Mouse (Mus musculus) lung, postnatal 0 days (tissue): ENCODE measurements around the gene Rora. TPM values are rescaled to one million over a fixed set of nuclear protein-coding genes. Genes with fewer than 3 reads are reported as not detected.

Experiments used
- ATAC-seq: fragments of 200-750 bp; cut with Nextera tagmentation; 2 replicates; pipeline ENCODE4 v1.8.0; 2017; ENCODE audit warnings: moderate library complexity
- DNase-seq: peaks from one replicate; pipeline ENCODE4 v3.0.0-alpha.2; 2016; ENCODE audit warnings: low spot score
- H3K27ac ChIP-seq: fragments of 300-500 bp; sonication (generic); 2 replicates; pipeline ENCODE4 v1.5.1; 2014; ENCODE audit warnings: antibody characterized with exemption, mild to moderate bottlenecking, low read length, mixed read lengths
- H3K27me3 ChIP-seq: fragments of 300-500 bp; sonication (generic); replicated peaks from 2 replicates; pipeline ENCODE4 v1.6.1; 2014; ENCODE audit warnings: low read length, mixed read lengths; ENCODE audit not compliant: insufficient read depth
- H3K36me3 ChIP-seq: fragments of 300-500 bp; sonication (generic); 2 replicates; pipeline ENCODE4 v1.6.1; 2014; ENCODE audit warnings: low read length, mixed read lengths; ENCODE audit not compliant: insufficient read depth
- H3K4me1 ChIP-seq: fragments of 300-500 bp; sonication (generic); 2 replicates; pipeline ENCODE4 v1.6.1; 2014; ENCODE audit warnings: antibody characterized with exemption, low read depth, low read length, mixed read lengths; ENCODE audit not compliant: insufficient read depth
- H3K4me2 ChIP-seq: fragments of 300-500 bp; sonication (generic); replicated peaks from 2 replicates; pipeline ENCODE4 v1.6.1; 2014; ENCODE audit warnings: low read depth, mild to moderate bottlenecking, low read length, moderate library complexity, mixed read lengths
- H3K4me3 ChIP-seq: fragments of 300-500 bp; sonication (generic); 2 replicates; pipeline ENCODE4 v1.5.1; 2014; ENCODE audit warnings: low read depth, low read length
- H3K9ac ChIP-seq: fragments of 300-500 bp; sonication (generic); replicated peaks from 2 replicates; pipeline ENCODE4 v1.6.1; 2014; ENCODE audit warnings: low read depth, mild to moderate bottlenecking
- H3K9me3 ChIP-seq: fragments of 300-500 bp; sonication (generic); 2 replicates; pipeline ENCODE4 v1.6.1; 2016; ENCODE audit warnings: low read length, mixed read lengths
- CTCF ChIP-seq: IDR thresholded peaks from 2 replicates; pipeline ENCODE4 v1.5.1; 2016; ENCODE audit warnings: antibody characterized with exemption, mild to moderate bottlenecking
- EP300 ChIP-seq: IDR thresholded peaks from 2 replicates; pipeline ENCODE4 v1.6.1; 2016; ENCODE audit warnings: antibody characterized with exemption, mild to moderate bottlenecking, control low read depth
- WGBS: fragments of 180-500 bp; shearing (Covaris S2); extraction: QIAGEN DNeasy Blood & Tissue Kit; methylation state at CpG from one replicate; pipeline ENCODE4 v1.1.7; 2014; 5-methylcytosine and 5-hydroxymethylcytosine counted together
- polyA plus RNA-seq: library from polyadenylated mRNA; unstranded; fragments of >200 nt; fragmentation: Nextera tagmentation; extraction: Ambion mirVana; gene quantifications from 2 replicates; pipeline ENCODE4 v1.2.1, GENCODE M21; 2015

The Rora gene
- polyA plus RNA-seq, 1 experiment from 2014 or later = 18.8 TPM

DNA sequence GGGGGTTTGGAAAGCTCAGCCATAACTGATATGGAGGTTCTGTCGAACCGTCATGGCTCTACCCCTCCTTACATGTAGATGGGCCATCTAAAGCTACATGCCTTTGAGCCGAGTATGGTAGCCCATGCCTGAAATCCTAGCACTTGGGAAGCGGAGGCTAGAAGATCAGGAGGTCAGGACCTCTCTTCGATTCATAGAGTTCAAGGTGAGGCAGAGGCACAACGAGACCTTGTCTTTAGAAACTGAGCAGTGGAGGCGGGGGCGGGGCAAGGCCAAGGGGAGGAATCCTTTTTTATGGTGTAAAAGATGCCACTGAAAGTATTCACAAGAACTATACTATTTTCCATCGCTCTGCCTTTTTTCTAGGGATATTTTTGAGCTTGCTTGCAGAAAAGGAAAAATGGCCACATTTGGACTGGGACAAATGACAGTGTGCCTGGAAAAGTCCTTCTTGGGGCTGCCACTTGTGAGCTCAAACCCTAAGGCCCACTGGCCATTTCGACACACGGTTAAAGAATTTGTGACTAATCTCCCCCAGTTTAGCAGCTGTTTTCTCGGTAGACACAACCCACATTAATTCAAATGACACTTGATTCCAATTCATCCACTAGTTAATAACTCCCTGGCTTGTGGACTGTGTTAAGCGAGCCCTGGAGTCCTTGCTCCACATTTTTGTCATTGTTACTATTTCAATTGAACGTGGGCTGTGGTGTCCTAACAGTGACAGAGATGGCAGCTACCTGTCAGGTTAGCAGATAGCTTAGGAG lies 679.4 kb downstream of the Rora start:
- Histone ChIP-seq H3K4me2 (no peak overlapping the region), H3K27ac (no peak overlapping the region), H3K9ac (no peak overlapping the region), H3K4me1 (peaks cover 6% of the 10 kb centered on the region; the same call in 1 of the 2 replicates), H3K27me3 (no peaks in the 10 kb centered on the region), H3K9me3 (no peaks in the 10 kb centered on the region), H3K4me3 (no peak overlapping the region), H3K36me3 (no peaks in the 10 kb centered on the region)
- 76% methylated on average over 14 of the region's 14 CpGs for WGBS
- ATAC-seq (no peak), DNase-seq (no peak)
- no peak for TF ChIP-seq EP300

DNA sequence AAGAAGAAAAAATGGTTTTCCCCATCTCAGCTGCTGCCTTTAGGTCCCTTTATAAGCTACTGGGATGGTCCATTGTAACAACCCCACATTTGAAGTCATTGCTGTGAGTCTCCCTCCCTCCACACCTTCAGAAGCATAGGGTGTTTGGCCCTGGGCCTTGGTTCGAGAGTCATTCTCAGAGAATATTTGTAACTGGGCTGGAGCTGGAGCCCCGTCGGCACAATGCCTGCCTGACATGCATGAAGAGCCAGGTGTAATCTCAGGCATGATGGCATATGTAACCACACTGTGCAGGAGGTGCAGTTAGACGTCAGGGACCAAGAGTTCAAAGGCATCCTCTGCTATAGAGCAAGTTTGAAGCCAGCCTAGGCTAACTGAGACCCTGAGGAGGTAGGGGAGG lies 680.1 kb downstream of the Rora start:
- Histone ChIP-seq H3K27me3 (no peaks in the 10 kb centered on the region), H3K4me2 (no peak overlapping the region), H3K9ac (no peak overlapping the region), H3K9me3 (no peaks in the 10 kb centered on the region), H3K4me1 (peaks cover 6% of the 10 kb centered on the region; the same call in 1 of the 2 replicates), H3K4me3 (no peak overlapping the region), H3K27ac (no peak overlapping the region), H3K36me3 (no peaks in the 10 kb centered on the region)
- DNase-seq = no peak
- 68% methylated on average over 4 of the region's 4 CpGs for WGBS
- TF ChIP-seq CTCF (no peak), EP300 (no peak)
- ATAC-seq = no peak

DNA sequence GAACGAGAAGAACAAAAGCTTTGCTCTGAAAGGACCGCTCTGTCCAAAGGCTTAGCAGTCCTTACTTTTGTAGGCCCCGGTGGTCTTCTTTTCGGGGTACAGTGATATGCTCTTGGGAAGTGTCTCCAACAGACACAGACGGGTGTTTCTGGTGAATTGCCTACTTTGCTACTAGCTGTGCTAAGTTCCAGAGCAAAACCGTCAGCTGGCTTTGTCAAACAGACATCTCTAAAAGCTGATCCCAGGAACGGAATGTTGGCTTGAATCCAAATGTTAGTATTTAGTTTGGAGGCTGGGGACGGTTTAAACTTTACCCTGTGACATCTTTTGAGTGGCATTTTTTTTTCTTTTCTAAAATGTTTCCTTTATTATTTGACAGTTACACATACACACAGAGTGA lies 680.5 kb downstream of the Rora start:
- WGBS = 34% methylated on average over 8 of the region's 8 CpGs
- no peak overlapping the region for H3K4me2 ChIP-seq
- TF ChIP-seq EP300 = 0 out of 2 replicates have a peak, but pooled peaks have one; percentile 9
- TF ChIP-seq CTCF = no peak
- H3K27me3 ChIP-seq = no peaks in the 10 kb centered on the region
- DNase-seq (peak; percentile 78), ATAC-seq (no peak)
- H3K9me3 ChIP-seq = no peaks in the 10 kb centered on the region
- no peak overlapping the region for H3K9ac ChIP-seq
- no peaks in the 10 kb centered on the region for H3K36me3 ChIP-seq
- no peak overlapping the region for H3K27ac ChIP-seq
- H3K4me3 ChIP-seq = no peak overlapping the region
- peaks cover 6% of the 10 kb centered on the region; the same call in 1 of the 2 replicates for H3K4me1 ChIP-seq

DNA sequence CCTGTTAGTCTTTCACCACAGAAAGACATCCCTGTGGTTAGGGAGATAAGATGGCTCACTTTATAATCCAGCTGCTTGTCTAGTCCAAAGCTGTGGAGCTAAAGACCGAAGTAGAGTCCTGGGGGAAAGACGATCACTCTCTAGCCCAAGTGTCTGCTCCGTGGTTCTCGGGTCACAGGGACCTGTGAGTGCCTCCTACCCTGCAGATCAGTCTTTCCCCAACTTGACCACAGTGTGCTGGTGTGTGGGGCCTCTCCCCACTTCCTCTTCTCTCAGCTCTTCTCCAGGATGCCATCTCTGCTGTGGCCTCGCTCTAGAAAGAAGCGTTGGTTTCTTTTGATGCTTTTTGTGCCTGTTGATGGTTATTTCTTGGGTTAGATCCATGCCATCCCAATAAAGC lies 682.5 kb downstream of the Rora start:
- no peak overlapping the region for H3K4me2 ChIP-seq
- no peaks in the 10 kb centered on the region for H3K9me3 ChIP-seq
- TF ChIP-seq CTCF = no peak
- no peak overlapping the region for H3K9ac ChIP-seq
- no peaks in the 10 kb centered on the region for H3K27me3 ChIP-seq
- WGBS = 71% methylated on average over 6 of the region's 6 CpGs
- DNase-seq (no peak), ATAC-seq (no peak)
- H3K27ac ChIP-seq = no peak overlapping the region
- no peaks in the 10 kb centered on the region for H3K36me3 ChIP-seq
- peaks cover 6% of the 10 kb centered on the region; the same call in 1 of the 2 replicates for H3K4me1 ChIP-seq
- no peak overlapping the region for H3K4me3 ChIP-seq

DNA sequence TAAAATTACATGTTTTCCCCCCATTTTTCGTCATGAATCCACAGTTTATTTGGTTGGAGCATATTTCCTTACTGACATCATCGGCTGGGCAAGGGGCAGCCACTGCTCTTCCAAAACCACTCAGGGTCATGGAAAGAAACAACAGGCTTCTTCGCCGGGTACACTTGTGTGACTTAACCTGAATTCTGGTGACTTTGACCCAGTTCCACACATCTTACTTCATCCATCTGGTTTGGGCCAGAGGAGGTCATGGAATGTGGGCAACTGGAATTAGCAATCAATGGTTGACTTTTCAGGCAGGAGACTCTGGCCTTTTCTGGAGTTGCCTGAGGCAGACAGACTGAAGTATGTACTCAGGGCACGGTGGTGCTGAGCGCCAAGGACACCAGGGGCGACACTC lies 685.6 kb downstream of the Rora start:
- peak; percentile 25; the same call in 1 of the 2 replicates for ATAC-seq
- H3K9ac ChIP-seq = no peak overlapping the region

DNA sequence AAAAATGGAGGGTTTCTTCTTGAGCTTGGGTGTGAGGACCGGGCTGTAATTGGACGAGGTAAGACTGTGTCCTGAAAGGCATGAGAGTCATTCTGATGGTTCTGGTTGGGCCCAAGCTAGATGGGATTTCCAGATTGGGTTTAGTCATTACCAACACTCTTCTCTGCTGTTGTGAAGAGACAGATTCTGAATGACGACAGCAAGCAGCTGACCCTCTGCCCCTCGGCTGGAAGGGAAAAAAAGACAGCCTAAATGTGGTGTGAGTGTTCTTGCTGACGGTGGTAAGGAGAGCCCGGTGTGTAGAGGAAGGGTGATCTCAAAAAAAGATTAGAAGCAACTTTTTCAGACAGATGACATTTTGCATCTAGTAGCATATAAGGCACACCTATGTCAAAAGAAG lies 686.2 kb downstream of the Rora start:
- no peaks in the 10 kb centered on the region for H3K36me3 ChIP-seq
- no peak for DNase-seq
- no peak for ATAC-seq
- no peak overlapping the region for H3K9ac ChIP-seq
- no peak overlapping the region for H3K27ac ChIP-seq
- H3K4me1 ChIP-seq = no peaks in the 10 kb centered on the region; the same call in 1 of the 2 replicates
- TF ChIP-seq CTCF (no peak), EP300 (no peak)
- no peaks in the 10 kb centered on the region for H3K9me3 ChIP-seq
- no peak overlapping the region for H3K4me2 ChIP-seq
- H3K4me3 ChIP-seq = no peak overlapping the region
- WGBS = 62% methylated on average over 6 of the region's 6 CpGs
- no peaks in the 10 kb centered on the region for H3K27me3 ChIP-seq

More for the DNA sequence above, 685.6 kb downstream of the Rora start:
- no peaks in the 10 kb centered on the region for H3K36me3 ChIP-seq
- H3K4me3 ChIP-seq = no peak overlapping the region
- no peaks in the 10 kb centered on the region for H3K9me3 ChIP-seq
- TF ChIP-seq CTCF (no peak), EP300 (no peak)
- no peak for DNase-seq
- WGBS = 55% methylated on average over 7 of the region's 7 CpGs
- H3K4me1 ChIP-seq = no peaks in the 10 kb centered on the region; the same call in 1 of the 2 replicates
- no peak overlapping the region for H3K4me2 ChIP-seq
- no peak overlapping the region for H3K27ac ChIP-seq
- no peaks in the 10 kb centered on the region for H3K27me3 ChIP-seq
